Mouse (Mus musculus) midbrain, embryonic 15.5 days (tissue): ENCODE measurements around the gene Bcas1. TPM values are rescaled to one million over a fixed set of nuclear protein-coding genes. Genes with fewer than 3 reads are reported as not detected.

Experiments
- ATAC-seq: fragments of 200-750 bp; cut with Nextera tagmentation; replicated peaks from 2 replicates; pipeline ENCODE4 v1.8.0; 2017; ENCODE audit warnings: moderate TSS enrichment
- H3K27ac ChIP-seq: fragments of 300-500 bp; sonication (generic); 2 replicates; pipeline ENCODE4 v1.5.1; 2015; ENCODE audit warnings: mild to moderate bottlenecking, inconsistent platforms
- H3K27me3 ChIP-seq: fragments of 300-500 bp; sonication (generic); replicated peaks from 2 replicates; pipeline ENCODE4 v1.6.1; 2015; ENCODE audit warnings: inconsistent platforms
- H3K36me3 ChIP-seq: fragments of 300-500 bp; sonication (generic); replicated peaks from 2 replicates; pipeline ENCODE4 v1.6.1; 2015; ENCODE audit warnings: inconsistent platforms
- H3K4me1 ChIP-seq: fragments of 300-500 bp; sonication (generic); 2 replicates; pipeline ENCODE4 v1.6.1; 2015; ENCODE audit warnings: inconsistent platforms
- H3K4me2 ChIP-seq: fragments of 300-500 bp; sonication (generic); 2 replicates; pipeline ENCODE4 v1.6.1; 2015; ENCODE audit warnings: inconsistent platforms, mild to moderate bottlenecking, moderate library complexity
- H3K4me3 ChIP-seq: fragments of 300-500 bp; sonication (generic); 2 replicates; pipeline ENCODE4 v1.5.1; 2015; ENCODE audit warnings: mild to moderate bottlenecking, inconsistent platforms
- H3K9ac ChIP-seq: fragments of 300-500 bp; sonication (generic); 2 replicates; pipeline ENCODE4 v1.6.1; 2015; ENCODE audit warnings: mild to moderate bottlenecking, inconsistent platforms
- H3K9me3 ChIP-seq: fragments of 300-500 bp; sonication (generic); 2 replicates; pipeline ENCODE4 v1.6.1; 2016; ENCODE audit warnings: inconsistent platforms
- WGBS: fragments of 180-500 bp; shearing (Covaris S2); methylation state at CpG from one replicate; pipeline ENCODE4 v1.1.7; 2015; ENCODE audit warnings: mixed read lengths; 5-methylcytosine and 5-hydroxymethylcytosine counted together
- polyA plus RNA-seq: library from polyadenylated mRNA; unstranded; fragments of >200 nt; fragmentation: Nextera tagmentation; extraction: Ambion mirVana; gene quantifications from 2 replicates; pipeline ENCODE4 v1.2.1, GENCODE M21; 2015

Bcas1 gene
- polyA plus RNA-seq, 1 experiment from 2014 or later: 9.6 TPM

DNA sequence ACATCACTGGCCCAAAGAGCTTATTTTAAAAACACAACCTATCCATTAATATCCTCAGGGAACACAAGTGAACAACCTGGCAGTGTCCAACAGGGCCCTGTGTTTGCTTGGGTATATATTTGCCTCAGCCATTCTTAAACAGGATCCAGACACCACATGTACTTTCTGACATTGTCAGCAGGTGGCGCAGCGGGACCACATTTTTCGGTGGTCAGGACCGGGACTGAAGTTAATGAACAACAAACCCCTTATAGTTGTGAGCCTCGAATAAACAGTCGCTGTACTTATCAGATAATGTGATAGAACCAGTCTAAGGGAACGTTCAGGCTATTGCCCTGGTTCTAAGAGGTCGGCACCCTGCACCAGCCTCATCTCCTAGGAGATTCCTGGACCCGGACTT is 23.3 kb upstream of the Bcas1 start:
- Histone ChIP-seq H3K4me1 (no peaks in the 10 kb centered on the region), H3K36me3 (no peaks in the 10 kb centered on the region), H3K27ac (no peak overlapping the region), H3K9me3 (0 out of 2 replicates have a peak, but pooled peaks cover 3% of the 10 kb centered on the region), H3K4me2 (no peak overlapping the region), H3K9ac (no peak overlapping the region), H3K4me3 (no peak overlapping the region), H3K27me3 (no peaks in the 10 kb centered on the region; the same call in 1 of the 2 replicates)
- ATAC-seq: peak; percentile 45; the same call in 1 of the 2 replicates
- 6% methylated on average over 9 of the region's 9 CpGs for WGBS

GRCm38 (mm10) chr2:170447651-170448050 is 20.0 kb upstream of the Bcas1 start:
- Histone ChIP-seq H3K4me1 (no peaks in the 10 kb centered on the region), H3K9ac (no peak overlapping the region), H3K27me3 (no peaks in the 10 kb centered on the region; the same call in 1 of the 2 replicates), H3K27ac (no peak overlapping the region), H3K9me3 (0 out of 2 replicates have a peak, but pooled peaks cover 3% of the 10 kb centered on the region), H3K4me3 (no peak overlapping the region), H3K36me3 (no peaks in the 10 kb centered on the region), H3K4me2 (no peak overlapping the region)
- no peak for ATAC-seq
- WGBS: 69% methylated on average over 10 of the region's 10 CpGs

- H3K9ac ChIP-seq: no peak overlapping the region
Measured at GRCm38 (mm10) chr2:170446843-170447383, 19.3 kb upstream of the Bcas1 start.

DNA sequence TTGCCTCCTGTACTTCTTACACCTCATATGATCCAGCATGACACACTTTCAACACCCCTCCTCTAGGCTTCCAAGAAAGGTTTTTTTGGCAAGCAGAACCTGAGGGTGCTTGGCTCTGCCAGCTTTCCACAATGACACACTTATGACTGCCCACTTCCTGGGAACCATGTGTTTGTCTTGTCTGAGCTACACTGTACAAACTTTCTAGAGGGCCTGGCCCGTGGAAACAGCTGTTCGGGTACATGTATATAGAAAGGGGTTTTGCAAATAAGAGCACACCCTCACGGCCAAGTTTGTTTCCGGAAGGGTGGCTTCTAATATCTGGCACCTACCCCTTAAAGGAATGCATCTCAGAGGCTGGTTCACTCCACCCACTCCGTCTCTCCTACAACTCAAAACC is 18.2 kb upstream of the Bcas1 start:
- Histone ChIP-seq H3K4me2 (no peak overlapping the region), H3K9ac (no peak overlapping the region), H3K36me3 (no peaks in the 10 kb centered on the region), H3K27me3 (no peaks in the 10 kb centered on the region; the same call in 1 of the 2 replicates), H3K27ac (no peak overlapping the region), H3K9me3 (0 out of 2 replicates have a peak, but pooled peaks cover 3% of the 10 kb centered on the region), H3K4me1 (no peaks in the 10 kb centered on the region), H3K4me3 (no peak overlapping the region)
- ATAC-seq: no peak
- 92% methylated on average over 5 of the region's 5 CpGs for WGBS

More at GRCm38 (mm10) chr2:170446843-170447383, 19.3 kb upstream of the Bcas1 start:
- no peak overlapping the region for H3K4me3 ChIP-seq
- H3K9me3 ChIP-seq: 0 out of 2 replicates have a peak, but pooled peaks cover 3% of the 10 kb centered on the region
- H3K27ac ChIP-seq: no peak overlapping the region
- H3K4me1 ChIP-seq: no peaks in the 10 kb centered on the region
- H3K4me2 ChIP-seq: no peak overlapping the region
- H3K27me3 ChIP-seq: no peaks in the 10 kb centered on the region; the same call in 1 of the 2 replicates
- WGBS: 72% methylated on average over 5 of the region's 5 CpGs
- H3K36me3 ChIP-seq: no peaks in the 10 kb centered on the region
- ATAC-seq: no peak

GRCm38 (mm10) chr2:170442535-170442934 is 14.9 kb upstream of the Bcas1 start:
- no peak overlapping the region for H3K9ac ChIP-seq
- WGBS: 73% methylated on average over 3 of the region's 3 CpGs
- H3K27me3 ChIP-seq: no peaks in the 10 kb centered on the region
- no peak overlapping the region for H3K27ac ChIP-seq
- no peaks in the 10 kb centered on the region for H3K36me3 ChIP-seq
- H3K4me2 ChIP-seq: no peak overlapping the region
- H3K9me3 ChIP-seq: no peaks in the 10 kb centered on the region
- no peak overlapping the region for H3K4me3 ChIP-seq
- peaks cover 7% of the 10 kb centered on the region; the same call in 1 of the 2 replicates for H3K4me1 ChIP-seq
- ATAC-seq: no peak

DNA sequence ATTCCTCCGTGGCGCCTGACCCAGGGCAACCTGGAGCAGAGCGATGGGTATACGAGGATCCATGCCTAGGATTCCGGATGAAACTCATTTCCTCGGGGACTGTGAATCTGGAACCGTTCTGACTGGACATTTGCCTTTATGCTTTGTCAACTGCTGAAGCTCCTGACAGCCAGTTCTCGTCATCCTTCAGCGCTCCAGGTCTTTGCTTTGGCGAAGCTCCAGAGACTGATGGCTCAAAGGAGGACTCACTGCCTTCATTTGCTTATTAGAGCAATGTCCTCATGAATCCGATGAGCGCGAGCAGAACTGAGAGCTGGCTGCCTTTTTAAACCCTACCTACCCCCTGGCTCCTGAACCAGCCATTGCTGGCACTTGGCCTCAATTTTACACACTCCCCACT is 11.1 kb upstream of the Bcas1 start:
- H3K27ac ChIP-seq: no peak overlapping the region
- H3K4me1 ChIP-seq: peaks cover 7% of the 10 kb centered on the region; the same call in 1 of the 2 replicates
- H3K4me2 ChIP-seq: peak overlapping the region; percentile 22; the same call in 1 of the 2 replicates
- no peaks in the 10 kb centered on the region for H3K36me3 ChIP-seq
- H3K4me3 ChIP-seq: no peak overlapping the region
- H3K9me3 ChIP-seq: no peaks in the 10 kb centered on the region
- ATAC-seq: no peak
- no peaks in the 10 kb centered on the region for H3K27me3 ChIP-seq
- WGBS: 36% methylated on average over 13 of the region's 13 CpGs
- H3K9ac ChIP-seq: no peak overlapping the region

- H3K27ac ChIP-seq: no peak overlapping the region
- H3K4me3 ChIP-seq: no peak overlapping the region
- no peak overlapping the region for H3K4me2 ChIP-seq
- H3K27me3 ChIP-seq: no peaks in the 10 kb centered on the region
- WGBS: 68% methylated on average over 4 of the region's 4 CpGs
- no peak for ATAC-seq
- no peak overlapping the region for H3K9ac ChIP-seq
- no peaks in the 10 kb centered on the region for H3K36me3 ChIP-seq
- no peaks in the 10 kb centered on the region for H3K9me3 ChIP-seq
- peaks cover 7% of the 10 kb centered on the region; the same call in 1 of the 2 replicates for H3K4me1 ChIP-seq
Measured at GRCm38 (mm10) chr2:170436204-170436603, 8.6 kb upstream of the Bcas1 start.

DNA sequence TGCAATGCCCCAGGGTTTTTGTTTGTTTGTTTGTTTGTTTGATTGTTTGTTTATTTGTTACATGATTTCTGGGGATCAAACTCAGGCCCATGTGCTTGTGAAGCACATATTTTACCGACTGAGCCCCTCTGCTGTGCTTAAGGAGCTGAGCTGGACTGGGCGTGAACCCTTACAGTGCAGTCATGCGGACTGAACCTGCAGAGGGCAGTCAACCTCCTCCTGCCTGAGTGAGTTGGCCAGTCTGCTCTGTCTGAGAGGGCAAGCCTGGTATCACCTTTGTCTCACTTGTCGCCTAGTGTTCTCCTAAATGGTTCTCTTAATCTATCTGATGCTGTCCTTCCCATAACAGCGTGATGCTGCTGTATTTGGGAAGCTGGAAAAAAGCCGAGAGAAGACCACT is 4.5 kb upstream of the Bcas1 start:
- Histone ChIP-seq H3K9ac (no peak overlapping the region), H3K27ac (no peak overlapping the region), H3K4me2 (no peak overlapping the region), H3K4me1 (no peaks in the 10 kb centered on the region), H3K4me3 (no peak overlapping the region), H3K9me3 (no peaks in the 10 kb centered on the region), H3K27me3 (no peaks in the 10 kb centered on the region), H3K36me3 (no peaks in the 10 kb centered on the region)
- ATAC-seq: no peak
- 56% methylated on average over 6 of the region's 6 CpGs for WGBS

DNA sequence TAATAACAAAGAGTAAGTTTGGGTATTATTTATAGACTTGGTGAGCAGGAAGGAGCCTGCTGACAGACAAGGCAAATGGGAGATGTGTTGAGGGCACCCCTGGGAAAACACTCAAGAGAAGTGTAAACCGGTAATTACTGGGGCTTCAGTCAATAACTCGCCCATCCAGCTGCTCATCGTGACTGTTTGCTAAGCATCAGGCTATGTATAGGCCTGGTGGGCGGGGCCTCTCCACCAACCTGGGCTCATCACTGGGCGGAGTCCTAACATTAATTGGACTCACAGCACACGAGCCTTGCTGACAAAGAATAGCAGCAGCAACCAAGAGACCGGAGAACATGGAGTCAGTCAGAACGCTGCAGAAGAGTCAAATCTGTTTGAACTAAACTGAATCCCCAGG is 1.3 kb upstream of the Bcas1 start:
- H3K27ac ChIP-seq: no peak overlapping the region
- H3K27me3 ChIP-seq: no peaks in the 10 kb centered on the region
- H3K4me2 ChIP-seq: no peak overlapping the region
- H3K4me3 ChIP-seq: no peak overlapping the region
- H3K36me3 ChIP-seq: no peaks in the 10 kb centered on the region
- H3K9ac ChIP-seq: no peak overlapping the region
- no peaks in the 10 kb centered on the region for H3K9me3 ChIP-seq
- no peaks in the 10 kb centered on the region for H3K4me1 ChIP-seq
- ATAC-seq: no peak
- WGBS: 64% methylated on average over 8 of the region's 8 CpGs

DNA sequence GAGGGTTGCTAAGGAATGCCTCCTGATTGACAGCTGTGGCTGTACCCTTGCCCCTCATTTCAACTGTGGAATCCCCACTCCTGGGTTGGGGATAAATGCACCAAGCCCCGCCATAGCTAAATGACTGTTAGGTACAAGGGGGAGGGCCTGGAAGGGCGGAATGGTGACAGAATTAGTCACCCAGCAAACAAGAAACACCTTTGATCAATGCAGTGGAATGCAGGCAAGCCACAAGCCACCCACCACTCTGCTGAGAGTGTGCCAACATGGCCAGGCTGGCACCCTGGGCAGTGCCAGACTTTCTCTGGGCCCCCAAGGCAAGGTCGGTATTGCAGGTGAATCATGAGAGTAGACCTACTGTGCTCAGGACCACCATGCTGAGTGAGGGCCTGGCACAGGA is 3.5 kb downstream of the Bcas1 start:
- Histone ChIP-seq H3K36me3 (no peaks in the 10 kb centered on the region), H3K9ac (no peak overlapping the region), H3K27ac (no peak overlapping the region), H3K4me3 (no peak overlapping the region), H3K4me2 (no peak overlapping the region), H3K9me3 (no peaks in the 10 kb centered on the region), H3K4me1 (no peaks in the 10 kb centered on the region), H3K27me3 (no peaks in the 10 kb centered on the region)
- no peak for ATAC-seq
- 68% methylated on average over 3 of the region's 3 CpGs for WGBS

DNA sequence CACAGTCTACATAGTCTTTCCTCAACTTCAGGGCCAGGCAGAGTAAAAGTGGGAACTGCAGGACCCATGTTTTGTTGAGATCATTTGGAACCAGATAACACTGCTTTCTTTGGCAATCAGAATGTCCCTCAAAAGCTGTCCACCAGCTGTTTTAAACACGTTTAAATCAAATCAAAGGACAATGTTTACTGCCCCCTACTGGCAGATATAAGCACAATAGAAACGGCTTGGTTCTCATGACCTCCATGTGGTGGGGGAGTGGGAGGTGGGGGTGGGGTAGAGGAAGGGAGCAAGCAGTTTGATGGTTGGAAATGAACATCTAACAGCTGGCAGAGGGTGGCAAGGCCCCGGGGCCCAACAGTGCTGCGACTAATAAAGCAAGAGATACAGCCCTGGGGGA is 5.7 kb downstream of the Bcas1 start:
- H3K27me3 ChIP-seq: no peaks in the 10 kb centered on the region
- H3K36me3 ChIP-seq: no peaks in the 10 kb centered on the region
- no peaks in the 10 kb centered on the region for H3K4me1 ChIP-seq
- no peak overlapping the region for H3K9ac ChIP-seq
- H3K9me3 ChIP-seq: no peaks in the 10 kb centered on the region
- no peak overlapping the region for H3K4me3 ChIP-seq
- H3K4me2 ChIP-seq: no peak overlapping the region
- no peak overlapping the region for H3K27ac ChIP-seq
- WGBS: 53% methylated on average over 4 of the region's 4 CpGs
- no peak for ATAC-seq

GRCm38 (mm10) chr2:170418748-170419147 is 8.9 kb downstream of the Bcas1 start:
- WGBS: 47% methylated on average over 10 of the region's 10 CpGs
- H3K9me3 ChIP-seq: no peaks in the 10 kb centered on the region

More at GRCm38 (mm10) chr2:170418748-170419147, 8.9 kb downstream of the Bcas1 start:
- Histone ChIP-seq H3K27me3 (no peaks in the 10 kb centered on the region), H3K36me3 (no peaks in the 10 kb centered on the region), H3K27ac (no peak overlapping the region), H3K4me3 (no peak overlapping the region), H3K4me2 (no peak overlapping the region), H3K9ac (no peak overlapping the region), H3K4me1 (no peaks in the 10 kb centered on the region)
- no peak for ATAC-seq
